Mouse (Mus musculus) kidney, postnatal 0 days (tissue): ENCODE results near the gene Eif2ak1. TPM values are rescaled to one million over a fixed set of nuclear protein-coding genes. Genes with fewer than 3 reads are reported as not detected.
A peak's percentile ranks its signal among the peaks of the same experiment; 100 is the strongest.
"Not testable (repeated sequence)": the region's sequence is repeated elsewhere in the genome, so short reads cannot be mapped to it uniquely, and the experiment has no call there.

ENCODE experiments used
- ATAC-seq: fragments of 200-750 bp; cut with Nextera tagmentation; replicated peaks from 2 replicates; pipeline ENCODE4 v1.8.0; 2017; ENCODE audit warnings: low read depth, moderate number of reproducible peaks, moderate TSS enrichment, moderate library complexity; ENCODE audit not compliant: low FRiP score
- DNase-seq: peaks from one replicate; pipeline ENCODE4 v3.0.0-alpha.2; 2016; ENCODE audit warnings: low spot score
- H3K27ac ChIP-seq: fragments of 300-500 bp; sonication (generic); 2 replicates; pipeline ENCODE4 v1.5.1; 2014; ENCODE audit warnings: mild to moderate bottlenecking
- H3K27me3 ChIP-seq: fragments of 300-500 bp; sonication (generic); 2 replicates; pipeline ENCODE4 v1.6.1; 2014; ENCODE audit warnings: low read length, mixed read lengths; ENCODE audit not compliant: insufficient read depth
- H3K36me3 ChIP-seq: fragments of 300-500 bp; sonication (generic); 2 replicates; pipeline ENCODE4 v1.6.1; 2014; ENCODE audit warnings: low read length, mixed read lengths; ENCODE audit not compliant: insufficient read depth
- H3K4me1 ChIP-seq: fragments of 300-500 bp; sonication (generic); replicated peaks from 2 replicates; pipeline ENCODE4 v1.6.1; 2014; ENCODE audit warnings: antibody characterized with exemption, low read length, mixed read lengths; ENCODE audit not compliant: insufficient read depth
- H3K4me2 ChIP-seq: fragments of 300-500 bp; sonication (generic); 2 replicates; pipeline ENCODE4 v1.6.1; 2014; ENCODE audit warnings: mild to moderate bottlenecking, low read length, moderate library complexity, mixed read lengths
- H3K4me3 ChIP-seq: fragments of 300-500 bp; sonication (generic); replicated peaks from 2 replicates; pipeline ENCODE4 v1.5.1; 2014; ENCODE audit warnings: low read depth, low read length
- H3K9ac ChIP-seq: fragments of 300-500 bp; sonication (generic); 2 replicates; pipeline ENCODE4 v1.6.1; 2014; ENCODE audit warnings: low read depth, low read length
- H3K9me3 ChIP-seq: fragments of 300-500 bp; sonication (generic); replicated peaks from 2 replicates; pipeline ENCODE4 v1.6.1; 2016; ENCODE audit warnings: low read length, inconsistent platforms, mixed read lengths
- CTCF ChIP-seq: IDR thresholded peaks from 2 replicates; pipeline ENCODE4 v1.5.1; 2016; ENCODE audit warnings: antibody characterized with exemption, low read depth, mild to moderate bottlenecking, moderate library complexity
- WGBS: fragments of 180-500 bp; shearing (Covaris S2); extraction: QIAGEN DNeasy Blood & Tissue Kit; methylation state at CpG from one replicate; pipeline ENCODE4 v1.1.7; 2014; 5-methylcytosine and 5-hydroxymethylcytosine counted together
- polyA plus RNA-seq: library from polyadenylated mRNA; unstranded; fragments of >200 nt; fragmentation: Nextera tagmentation; extraction: Ambion mirVana; gene quantifications from 2 replicates; pipeline ENCODE4 v1.2.1, GENCODE M21; 2015

The Eif2ak1 gene
- 32.4 and 34.1 TPM in 2 replicates for polyA plus RNA-seq

- Histone ChIP-seq H3K36me3 (no peaks in the 10 kb centered on the region), H3K9me3 (no peaks in the 10 kb centered on the region), H3K4me3 (peak within 1 kb of the TSS; percentile 64), H3K27me3 (no peaks in the 10 kb centered on the region), H3K4me1 (no peaks in the 10 kb centered on the region; the same call in 1 of the 2 replicates), H3K27ac (peak within 1 kb of the TSS; percentile 14; the same call in 1 of the 2 replicates), H3K4me2 (peak within 1 kb of the TSS; percentile 59), H3K9ac (peak within 1 kb of the TSS; percentile 76)
- DNase-seq (peak; percentile 99), ATAC-seq (peak; percentile 98)
- peak; percentile 75 for TF ChIP-seq CTCF
- under 1% methylated on average over 37 of the region's 37 CpGs for WGBS
Measured at GRCm38 (mm10) chr5:143817116-143817930, at the start of gene Eif2ak1. TSS of gene Eif2ak1 (plus strand) at chr5:143817788.

GRCm38 (mm10) chr5:143781951-143782350, 35.6 kb upstream of the Eif2ak1 start:
- H3K4me3 ChIP-seq: no peak overlapping the region
- DNase-seq (no peak), ATAC-seq (no peak)
- H3K4me2 ChIP-seq: no peak overlapping the region
- 75% methylated on average over 7 of the region's 8 CpGs for WGBS
- H3K27ac ChIP-seq: no peak overlapping the region
- no peaks in the 10 kb centered on the region for H3K9me3 ChIP-seq
- H3K27me3 ChIP-seq: no peaks in the 10 kb centered on the region
- TF ChIP-seq CTCF: no peak
- no peaks in the 10 kb centered on the region for H3K36me3 ChIP-seq
- no peaks in the 10 kb centered on the region for H3K4me1 ChIP-seq
- H3K9ac ChIP-seq: no peak overlapping the region

- Histone ChIP-seq H3K27me3 (no peaks in the 10 kb centered on the region), H3K4me1 (no peaks in the 10 kb centered on the region), H3K27ac (no peak overlapping the region), H3K9ac (no peak overlapping the region), H3K4me2 (no peak overlapping the region), H3K4me3 (no peak overlapping the region), H3K36me3 (no peaks in the 10 kb centered on the region), H3K9me3 (no peaks in the 10 kb centered on the region)
- ATAC-seq: no peak
- DNase-seq: no peak
- WGBS: 79% methylated on average over 6 of the region's 6 CpGs
- TF ChIP-seq CTCF: no peak
Measured at GRCm38 (mm10) chr5:143785391-143785790, 32.2 kb upstream of the Eif2ak1 start.

- not testable (repeated sequence) for H3K27me3 ChIP-seq, H3K4me3 ChIP-seq, H3K36me3 ChIP-seq, H3K9ac ChIP-seq, DNase-seq, H3K27ac ChIP-seq, H3K9me3 ChIP-seq, ATAC-seq, H3K4me1 ChIP-seq, H3K4me2 ChIP-seq
- 85% methylated on average over 6 of the region's 6 CpGs for WGBS
Measured at GRCm38 (mm10) chr5:143801216-143801615, 16.4 kb upstream of the Eif2ak1 start.

- TF ChIP-seq CTCF: no peak
- no peak overlapping the region for H3K4me2 ChIP-seq
- H3K4me1 ChIP-seq: no peaks in the 10 kb centered on the region
- no peaks in the 10 kb centered on the region for H3K9me3 ChIP-seq
- DNase-seq: no peak
- WGBS: 88% methylated on average over 18 of the region's 18 CpGs
- H3K27ac ChIP-seq: no peak overlapping the region
- H3K4me3 ChIP-seq: no peak overlapping the region
- no peak for ATAC-seq
- no peaks in the 10 kb centered on the region for H3K36me3 ChIP-seq
- H3K27me3 ChIP-seq: no peaks in the 10 kb centered on the region
- H3K9ac ChIP-seq: no peak overlapping the region
Measured at GRCm38 (mm10) chr5:143804056-143804765, 13.4 kb upstream of the Eif2ak1 start.

- no peak for ATAC-seq
- Histone ChIP-seq H3K9me3 (no peaks in the 10 kb centered on the region), H3K27ac (no peak overlapping the region), H3K4me3 (no peak overlapping the region), H3K4me1 (no peaks in the 10 kb centered on the region), H3K9ac (no peak overlapping the region), H3K36me3 (no peaks in the 10 kb centered on the region), H3K4me2 (no peak overlapping the region), H3K27me3 (no peaks in the 10 kb centered on the region)
- no peak for TF ChIP-seq CTCF
- 65% methylated on average over 3 of the region's 3 CpGs for WGBS
- DNase-seq: no peak
Measured at GRCm38 (mm10) chr5:143807268-143807667, 10.3 kb upstream of the Eif2ak1 start.
